Mouse (Mus musculus): ENCODE measurements around the gene Tbx3.

DNA sequence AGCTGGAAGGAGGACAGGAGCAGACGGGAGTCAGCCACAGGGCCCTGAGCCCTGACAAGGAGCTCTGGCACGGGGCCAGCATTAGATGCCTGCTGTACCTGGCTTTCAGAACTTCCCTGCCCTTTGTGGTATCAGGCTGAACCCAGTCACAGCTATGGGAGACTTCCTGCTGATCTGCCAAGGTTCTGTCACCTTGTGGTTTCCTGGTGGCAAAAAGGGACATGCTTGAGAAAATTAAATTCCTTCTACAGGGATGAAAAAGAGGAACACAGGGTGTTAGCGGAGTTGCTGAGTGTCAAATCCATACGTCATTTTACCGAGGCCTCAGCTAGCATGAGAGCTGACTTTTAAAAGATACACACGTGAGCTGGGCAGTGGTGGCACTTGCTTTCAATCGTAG, 62.5 kb downstream of the Tbx3 start:
- TF ChIP-seq CTCF (IDR thresholded peaks at IDR 0.05; ENCODE audit: control insufficient read depth, insufficient read depth, insufficient read length) (no peak), CEBPB (IDR thresholded peaks at IDR 0.05; ENCODE audit: low read depth) (no peak), USF1 (IDR thresholded peaks at IDR 0.05; ENCODE audit: low read depth) (no peak), MYOD1 (IDR thresholded peaks at IDR 0.05; ENCODE audit: control insufficient read depth, insufficient read length, low read depth) (no peak)
